Mouse (Mus musculus) cortical plate, adult 2 months (tissue): ENCODE data around the gene Tube1.

Experiments used
- CTCF ChIP-seq: fragments of 200-500 bp; IDR thresholded peaks from 2 replicates; pipeline ENCODE4 v1.5.1; 2011; ENCODE audit warnings: mild to moderate bottlenecking, control low read depth, low read length; ENCODE audit not compliant: insufficient read depth; ENCODE audit errors: extremely low read depth
- POLR2A ChIP-seq: fragments of 200-500 bp; IDR thresholded peaks from 2 replicates; pipeline ENCODE4 v1.6.1; 2011; ENCODE audit warnings: mild to moderate bottlenecking, low read length, control low read depth; ENCODE audit not compliant: insufficient read depth; ENCODE audit errors: extremely low read depth

GRCm38 (mm10) chr10:39165632-39166115 lies 31.9 kb downstream of the Tube1 start:
- TF ChIP-seq POLR2A (0 out of 2 replicates have a peak, but pooled peaks have one; percentile 25), CTCF (no peak)
